Mouse (Mus musculus): ENCODE data around the gene Aplf. TPM values are rescaled to one million over a fixed set of nuclear protein-coding genes. Genes with fewer than 3 reads are reported as not detected.

Aplf gene
- total RNA-seq, 1 experiment = 10.4 TPM

DNA sequence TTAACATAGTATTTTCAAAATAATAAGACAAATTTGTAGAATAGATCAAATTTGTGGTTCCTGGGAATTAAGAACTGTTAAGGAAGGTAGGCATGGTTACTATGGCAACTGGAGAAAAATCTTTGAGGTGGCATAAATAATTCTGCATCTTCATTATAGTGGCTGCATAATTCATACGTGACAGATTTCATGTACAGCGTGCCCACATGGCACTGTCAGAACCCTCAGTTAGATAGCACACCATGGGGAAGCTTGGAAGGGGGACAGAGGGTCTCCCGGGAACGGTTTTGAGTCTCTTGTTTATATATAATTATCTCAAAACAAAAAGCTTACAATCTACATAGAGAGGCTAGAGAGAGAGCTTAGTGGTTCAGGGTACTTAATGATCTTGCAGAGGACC lies 24.6 kb upstream of the Aplf start:
- H3K27ac ChIP-seq (ENCODE audit: insufficient read depth, low read depth, low read length, poor library complexity, severe bottlenecking) = no peak overlapping the region
- H3K4me1 ChIP-seq (ENCODE audit: control insufficient read depth in 2 of 2, insufficient read depth in 2 of 2, low read length in 2 of 2, poor library complexity in 1 of 2) = no peaks in the 10 kb centered on the region
- no peak overlapping the region for H3K4me3 ChIP-seq (ENCODE audit: insufficient read depth in 1 of 2, low read depth in 1 of 2, low read length in 2 of 2, poor library complexity in 1 of 2, severe bottlenecking in 1 of 2)
- H3K36me3 ChIP-seq (ENCODE audit: control insufficient read depth, insufficient read depth, low read length, poor library complexity, severe bottlenecking) = no peaks in the 10 kb centered on the region
- H3K9ac ChIP-seq (ENCODE audit: insufficient read depth, low read depth, low read length, poor library complexity, severe bottlenecking) = no peak overlapping the region
- TF ChIP-seq CHD2 (IDR thresholded peaks at IDR 0.05; ENCODE audit: low read depth, low read length) (no peak), ZC3H11A (IDR thresholded peaks at IDR 0.05; ENCODE audit: borderline replicate concordance, low read depth, low read length) (no peak), MAFK (IDR thresholded peaks at IDR 0.05; ENCODE audit: insufficient read depth, low read depth, low read length) (no peak), ZNF384 (IDR thresholded peaks at IDR 0.05; ENCODE audit: low read depth, low read length) (no peak), HCFC1 (IDR thresholded peaks at IDR 0.05; ENCODE audit: borderline replicate concordance, insufficient read depth, low read length) (no peak)
- DNase-seq (ENCODE audit: low read depth, low spot score) = no peak
- in situ Hi-C loops (cut with MboI; ENCODE audit: low sequenced_read_pairs in 2 of 2, unreplicated experiment in 2 of 2) = no loop called here
- no peaks in the 10 kb centered on the region for H3K9me3 ChIP-seq (ENCODE audit: control insufficient read depth, insufficient read depth, low read depth, low read length)

DNA sequence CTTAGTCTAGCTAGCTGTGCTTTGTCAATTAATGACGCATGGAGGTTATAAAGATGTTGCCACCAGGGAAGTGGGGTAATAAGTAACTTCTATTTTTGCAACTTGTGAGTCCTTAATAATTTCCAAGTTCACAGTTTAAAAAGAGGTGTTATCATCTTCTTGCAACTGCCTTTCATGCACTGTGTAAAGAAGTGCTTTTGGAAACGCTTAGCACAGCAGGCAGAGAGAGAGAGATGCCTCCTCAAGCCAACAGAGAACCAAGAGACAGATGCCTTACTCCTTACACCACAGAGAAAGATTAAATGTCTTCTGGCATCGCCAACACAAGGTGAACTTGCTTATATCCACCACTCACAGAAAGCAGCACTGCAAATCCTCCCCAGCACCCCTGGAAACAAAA lies 24.0 kb upstream of the Aplf start:
- no peaks in the 10 kb centered on the region for H3K9me3 ChIP-seq (ENCODE audit: control insufficient read depth, insufficient read depth, low read depth, low read length)
- TF ChIP-seq CHD2 (IDR thresholded peaks at IDR 0.05; ENCODE audit: low read depth, low read length) = no peak
- no peak for TF ChIP-seq MAFK (IDR thresholded peaks at IDR 0.05; ENCODE audit: insufficient read depth, low read depth, low read length)
- TF ChIP-seq ZC3H11A (IDR thresholded peaks at IDR 0.05; ENCODE audit: borderline replicate concordance, low read depth, low read length) = no peak
- no peak for TF ChIP-seq ZNF384 (IDR thresholded peaks at IDR 0.05; ENCODE audit: low read depth, low read length)
- no peak for TF ChIP-seq HCFC1 (IDR thresholded peaks at IDR 0.05; ENCODE audit: borderline replicate concordance, insufficient read depth, low read length)
- no peak overlapping the region for H3K27ac ChIP-seq (ENCODE audit: insufficient read depth, low read depth, low read length, poor library complexity, severe bottlenecking)
- H3K36me3 ChIP-seq (ENCODE audit: control insufficient read depth, insufficient read depth, low read length, poor library complexity, severe bottlenecking) = no peaks in the 10 kb centered on the region
- H3K4me1 ChIP-seq (ENCODE audit: control insufficient read depth in 2 of 2, insufficient read depth in 2 of 2, low read length in 2 of 2, poor library complexity in 1 of 2) = no peaks in the 10 kb centered on the region
- H3K9ac ChIP-seq (ENCODE audit: insufficient read depth, low read depth, low read length, poor library complexity, severe bottlenecking) = no peak overlapping the region
- in situ Hi-C loops (cut with MboI; ENCODE audit: low sequenced_read_pairs in 2 of 2, unreplicated experiment in 2 of 2) = no loop called here
- H3K4me3 ChIP-seq (ENCODE audit: insufficient read depth in 1 of 2, low read depth in 1 of 2, low read length in 2 of 2, poor library complexity in 1 of 2, severe bottlenecking in 1 of 2) = no peak overlapping the region
- no peak for DNase-seq (ENCODE audit: low read depth, low spot score)

DNA sequence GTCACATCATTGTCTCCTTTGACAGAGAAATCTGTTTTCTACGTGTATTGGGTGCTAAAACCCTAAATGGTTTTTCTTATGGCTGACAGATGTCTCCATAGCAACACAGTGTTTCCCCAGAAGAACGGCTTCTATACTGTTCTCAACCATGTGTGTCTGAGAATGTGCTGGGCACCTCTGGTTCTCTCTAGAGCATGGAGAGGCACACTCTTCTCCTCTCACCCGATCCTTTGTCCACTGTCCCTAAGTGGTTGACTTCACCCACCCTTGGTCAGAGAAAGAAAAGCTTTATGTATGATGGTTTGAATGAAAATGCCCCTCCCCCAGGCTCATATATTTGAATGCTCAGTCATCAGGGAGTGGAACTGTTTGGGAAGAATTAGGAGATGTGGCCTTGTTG lies 8.4 kb upstream of the Aplf start:
- Histone ChIP-seq H3K9ac (ENCODE audit: insufficient read depth, low read depth, low read length, poor library complexity, severe bottlenecking) (no peak overlapping the region), H3K36me3 (ENCODE audit: control insufficient read depth, insufficient read depth, low read length, poor library complexity, severe bottlenecking) (no peaks in the 10 kb centered on the region), H3K4me3 (ENCODE audit: insufficient read depth in 1 of 2, low read depth in 1 of 2, low read length in 2 of 2, poor library complexity in 1 of 2, severe bottlenecking in 1 of 2) (no peak overlapping the region), H3K4me1 (ENCODE audit: control insufficient read depth in 2 of 2, insufficient read depth in 2 of 2, low read length in 2 of 2, poor library complexity in 1 of 2) (no peaks in the 10 kb centered on the region), H3K27ac (ENCODE audit: insufficient read depth, low read depth, low read length, poor library complexity, severe bottlenecking) (no peak overlapping the region), H3K9me3 (ENCODE audit: control insufficient read depth, insufficient read depth, low read depth, low read length) (no peaks in the 10 kb centered on the region)
- no peak for DNase-seq (ENCODE audit: low read depth, low spot score)
- TF ChIP-seq MAFK (IDR thresholded peaks at IDR 0.05; ENCODE audit: insufficient read depth, low read depth, low read length) (no peak), ZNF384 (IDR thresholded peaks at IDR 0.05; ENCODE audit: low read depth, low read length) (no peak), CHD2 (IDR thresholded peaks at IDR 0.05; ENCODE audit: low read depth, low read length) (no peak), ZC3H11A (IDR thresholded peaks at IDR 0.05; ENCODE audit: borderline replicate concordance, low read depth, low read length) (no peak), HCFC1 (IDR thresholded peaks at IDR 0.05; ENCODE audit: borderline replicate concordance, insufficient read depth, low read length) (no peak)
- in situ Hi-C loops (cut with MboI; ENCODE audit: low sequenced_read_pairs in 2 of 2, unreplicated experiment in 2 of 2) = no loop called here

DNA sequence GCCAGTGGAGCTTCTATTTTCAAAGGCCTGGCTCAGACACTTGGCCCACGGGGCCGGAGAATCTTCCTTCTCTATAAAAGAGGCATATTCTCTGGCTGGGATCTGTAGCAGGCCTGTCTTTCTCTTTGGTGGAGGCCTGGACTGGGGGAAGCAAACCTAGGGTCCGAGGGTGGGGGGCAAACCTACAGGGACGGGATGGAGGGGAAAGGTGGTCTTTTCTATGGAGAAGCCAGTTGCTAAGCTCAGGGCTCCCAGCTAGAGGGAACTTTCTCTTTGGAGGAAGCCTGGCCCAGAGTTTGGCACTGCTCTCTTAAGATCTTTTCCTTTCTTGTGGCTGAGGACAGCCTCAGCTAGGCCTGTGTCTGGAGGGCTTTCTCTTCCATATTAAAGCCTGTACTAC lies 668 bp upstream of the Aplf start:
- peaks cover 0 to 2% of the 10 kb centered on the region in 2 experiments; a peak in 1 of 4 replicates for H3K4me1 ChIP-seq (ENCODE audit: control insufficient read depth in 2 of 2, insufficient read depth in 2 of 2, low read length in 2 of 2, poor library complexity in 1 of 2)
- no peak overlapping the region for H3K27ac ChIP-seq (ENCODE audit: insufficient read depth, low read depth, low read length, poor library complexity, severe bottlenecking)
- H3K4me3 ChIP-seq (ENCODE audit: insufficient read depth in 1 of 2, low read depth in 1 of 2, low read length in 2 of 2, poor library complexity in 1 of 2, severe bottlenecking in 1 of 2) = peak overlapping the region; percentile 25 to 49; a peak in 3 of 4 replicates
- peak overlapping the region; percentile 41; the same call in 1 of the 2 replicates for H3K9ac ChIP-seq (ENCODE audit: insufficient read depth, low read depth, low read length, poor library complexity, severe bottlenecking)
- DNase-seq (ENCODE audit: low read depth, low spot score) = no peak
- TF ChIP-seq MAFK (IDR thresholded peaks at IDR 0.05; ENCODE audit: insufficient read depth, low read depth, low read length) (no peak), CHD2 (IDR thresholded peaks at IDR 0.05; ENCODE audit: low read depth, low read length) (no peak), HCFC1 (IDR thresholded peaks at IDR 0.05; ENCODE audit: borderline replicate concordance, insufficient read depth, low read length) (no peak), ZC3H11A (IDR thresholded peaks at IDR 0.05; ENCODE audit: borderline replicate concordance, low read depth, low read length) (no peak), ZNF384 (IDR thresholded peaks at IDR 0.05; ENCODE audit: low read depth, low read length) (no peak)
- in situ Hi-C loops (cut with MboI; ENCODE audit: low sequenced_read_pairs in 2 of 2, unreplicated experiment in 2 of 2) = no loop called here
- no peaks in the 10 kb centered on the region for H3K36me3 ChIP-seq (ENCODE audit: control insufficient read depth, insufficient read depth, low read length, poor library complexity, severe bottlenecking)
- H3K9me3 ChIP-seq (ENCODE audit: control insufficient read depth, insufficient read depth, low read depth, low read length) = no peaks in the 10 kb centered on the region

DNA sequence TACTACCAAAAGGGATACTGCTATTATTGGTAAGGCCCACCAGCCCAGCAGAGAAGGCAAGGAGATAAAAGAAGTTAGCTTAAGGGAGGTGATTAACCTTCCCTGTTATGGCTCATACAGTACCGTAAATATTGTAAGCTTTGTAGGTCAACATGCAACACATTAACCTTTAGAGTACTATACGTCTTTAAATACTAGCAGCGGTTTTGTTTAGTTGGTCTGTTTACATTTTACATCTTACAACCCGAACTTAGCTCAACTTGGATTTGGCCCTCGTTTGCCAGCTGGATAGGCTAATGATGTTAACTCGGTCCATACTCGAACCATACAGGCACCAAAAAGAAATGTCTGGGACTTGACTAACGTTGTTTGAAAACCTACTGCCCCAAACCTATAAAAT lies 640 bp downstream of the Aplf start:
- peaks cover 0 to 2% of the 10 kb centered on the region in 2 experiments; a peak in 1 of 4 replicates for H3K4me1 ChIP-seq (ENCODE audit: control insufficient read depth in 2 of 2, insufficient read depth in 2 of 2, low read length in 2 of 2, poor library complexity in 1 of 2)
- peak overlapping the region; percentile 65 for H3K9ac ChIP-seq (ENCODE audit: insufficient read depth, low read depth, low read length, poor library complexity, severe bottlenecking)
- H3K9me3 ChIP-seq (ENCODE audit: control insufficient read depth, insufficient read depth, low read depth, low read length) = no peaks in the 10 kb centered on the region
- DNase-seq (ENCODE audit: low read depth, low spot score) = no peak
- H3K27ac ChIP-seq (ENCODE audit: insufficient read depth, low read depth, low read length, poor library complexity, severe bottlenecking) = no peak overlapping the region
- TF ChIP-seq CHD2 (IDR thresholded peaks at IDR 0.05; ENCODE audit: low read depth, low read length) (no peak), ZNF384 (IDR thresholded peaks at IDR 0.05; ENCODE audit: low read depth, low read length) (no peak), ZC3H11A (IDR thresholded peaks at IDR 0.05; ENCODE audit: borderline replicate concordance, low read depth, low read length) (no peak), MAFK (IDR thresholded peaks at IDR 0.05; ENCODE audit: insufficient read depth, low read depth, low read length) (no peak), HCFC1 (IDR thresholded peaks at IDR 0.05; ENCODE audit: borderline replicate concordance, insufficient read depth, low read length) (no peak)
- in situ Hi-C loops (cut with MboI; ENCODE audit: low sequenced_read_pairs in 2 of 2, unreplicated experiment in 2 of 2) = no loop called here
- H3K4me3 ChIP-seq (ENCODE audit: insufficient read depth in 1 of 2, low read depth in 1 of 2, low read length in 2 of 2, poor library complexity in 1 of 2, severe bottlenecking in 1 of 2) = peak overlapping the region; percentile 74 to 79
- H3K36me3 ChIP-seq (ENCODE audit: control insufficient read depth, insufficient read depth, low read length, poor library complexity, severe bottlenecking) = no peaks in the 10 kb centered on the region
